Mouse (Mus musculus) layer of hippocampus, adult 9-11 months (tissue): ENCODE data around the gene Cetn4.
A peak's percentile ranks its signal among the peaks of the same experiment; 100 is the strongest.

Experiments
- DNase-seq: peaks from one replicate; pipeline ENCODE4 v3.0.0; 2022

Cetn4 gene

GRCm38 (mm10) chr3:37312370-37312941 is at the start of gene Cetn4, which contains the start of gene Bbs12:
Gene Cetn4, minus strand, starts transcription at chr3:37312708.
Gene Bbs12, plus strand, starts transcription at chr3:37312554.
- DNase-seq = peak; percentile 94

- no peak for DNase-seq
Observed at GRCm38 (mm10) chr3:37360729-37361128, 48.2 kb upstream of the Cetn4 start.

GRCm38 (mm10) chr3:37354737-37355136 is 42.2 kb upstream of the Cetn4 start:
- no peak for DNase-seq

- DNase-seq = no peak
Observed at GRCm38 (mm10) chr3:37353951-37354481, 41.5 kb upstream of the Cetn4 start.

GRCm38 (mm10) chr3:37350386-37350785 is 37.9 kb upstream of the Cetn4 start:
- DNase-seq = no peak

- no peak for DNase-seq
Observed at GRCm38 (mm10) chr3:37349166-37349548, 36.6 kb upstream of the Cetn4 start.

GRCm38 (mm10) chr3:37348221-37349165 is 36.0 kb upstream of the Cetn4 start, which contains the start of gene Fgf2:
Gene Fgf2, plus strand, starts transcription at chr3:37348346.
- DNase-seq = peak; percentile 44

GRCm38 (mm10) chr3:37347671-37348070 is 35.2 kb upstream of the Cetn4 start:
- no peak for DNase-seq

- DNase-seq = no peak
Observed at GRCm38 (mm10) chr3:37342811-37343210, 30.3 kb upstream of the Cetn4 start.

- DNase-seq = no peak
Observed at GRCm38 (mm10) chr3:37341110-37341509, 28.6 kb upstream of the Cetn4 start.

- no peak for DNase-seq
Observed at GRCm38 (mm10) chr3:37334053-37334452, 21.5 kb upstream of the Cetn4 start.

- no peak for DNase-seq
Observed at GRCm38 (mm10) chr3:37331999-37332449, 19.5 kb upstream of the Cetn4 start.

GRCm38 (mm10) chr3:37329963-37330362 is 17.5 kb upstream of the Cetn4 start:
- DNase-seq = no peak

GRCm38 (mm10) chr3:37328489-37328888 is 16.0 kb upstream of the Cetn4 start:
- DNase-seq = no peak

GRCm38 (mm10) chr3:37326627-37327026 is 14.1 kb upstream of the Cetn4 start:
- no peak for DNase-seq

- no peak for DNase-seq
Observed at GRCm38 (mm10) chr3:37325317-37326112, 13.0 kb upstream of the Cetn4 start.

- no peak for DNase-seq
Observed at GRCm38 (mm10) chr3:37324310-37324709, 11.8 kb upstream of the Cetn4 start.

- no peak for DNase-seq
Observed at GRCm38 (mm10) chr3:37316233-37316632, 3.7 kb upstream of the Cetn4 start.

GRCm38 (mm10) chr3:37313371-37313770 is 863 bp upstream of the Cetn4 start:
- DNase-seq = peak; percentile 35

- no peak for DNase-seq
Observed at GRCm38 (mm10) chr3:37311897-37312369, 575 bp downstream of the Cetn4 start.

GRCm38 (mm10) chr3:37303392-37304139 is 8.9 kb downstream of the Cetn4 start:
- DNase-seq = no peak

- no peak for DNase-seq
Observed at GRCm38 (mm10) chr3:37302685-37303084, 9.8 kb downstream of the Cetn4 start.
